Mouse (Mus musculus) MEL-GATA-1-ER (cell line): ENCODE data around the gene Zbed6.
"Not testable (repeated sequence)": the region's sequence is repeated elsewhere in the genome, so short reads cannot be mapped to it uniquely, and the experiment has no call there.

ENCODE experiments used
- DNase-seq: peaks from one replicate; pipeline ENCODE4 v3.0.0-alpha.2; 2012; ENCODE audit warnings: low read depth; ENCODE audit errors: extremely low read depth

Zbed6 gene

GRCm38 (mm10) chr1:133660466-133661202, at the start of gene Zbed6:
TSS of gene Zbed6 (minus strand) at chr1:133660885.
- peak; percentile 24 for DNase-seq

- no peak for DNase-seq
Measured at GRCm38 (mm10) chr1:133709292-133709691, 48.6 kb upstream of the Zbed6 start.

GRCm38 (mm10) chr1:133701824-133702223, 41.1 kb upstream of the Zbed6 start:
- DNase-seq: not testable (repeated sequence)

GRCm38 (mm10) chr1:133697935-133698620, 37.4 kb upstream of the Zbed6 start:
- no peak for DNase-seq

- no peak for DNase-seq
Measured at GRCm38 (mm10) chr1:133695901-133696300, 35.2 kb upstream of the Zbed6 start.

GRCm38 (mm10) chr1:133694876-133695275, 34.2 kb upstream of the Zbed6 start:
- DNase-seq: no peak

GRCm38 (mm10) chr1:133694301-133694700, 33.6 kb upstream of the Zbed6 start:
- DNase-seq: no peak

- DNase-seq: no peak
Measured at GRCm38 (mm10) chr1:133693536-133694114, 32.9 kb upstream of the Zbed6 start.

GRCm38 (mm10) chr1:133692195-133692594, 31.5 kb upstream of the Zbed6 start:
- DNase-seq: no peak

- no peak for DNase-seq
Measured at GRCm38 (mm10) chr1:133691046-133691445, 30.4 kb upstream of the Zbed6 start.

- no peak for DNase-seq
Measured at GRCm38 (mm10) chr1:133689897-133690296, 29.2 kb upstream of the Zbed6 start, which contains the start of gene Lax1. TSS of gene Lax1 (minus strand) at chr1:133690108.

- DNase-seq: no peak
Measured at GRCm38 (mm10) chr1:133688301-133688700, 27.6 kb upstream of the Zbed6 start.

GRCm38 (mm10) chr1:133685749-133686519, 25.2 kb upstream of the Zbed6 start:
- DNase-seq: no peak

- DNase-seq: no peak
Measured at GRCm38 (mm10) chr1:133671801-133672200, 11.1 kb upstream of the Zbed6 start.

GRCm38 (mm10) chr1:133671266-133671665, 10.6 kb upstream of the Zbed6 start:
- DNase-seq: no peak

- DNase-seq: no peak
Measured at GRCm38 (mm10) chr1:133670776-133671175, 10.1 kb upstream of the Zbed6 start.

- no peak for DNase-seq
Measured at GRCm38 (mm10) chr1:133670190-133670589, 9.5 kb upstream of the Zbed6 start.

GRCm38 (mm10) chr1:133668618-133669017, 7.9 kb upstream of the Zbed6 start:
- DNase-seq: no peak

GRCm38 (mm10) chr1:133667721-133668120, 7.0 kb upstream of the Zbed6 start:
- DNase-seq: no peak

GRCm38 (mm10) chr1:133665713-133666112, 5.0 kb upstream of the Zbed6 start:
- DNase-seq: not testable (repeated sequence)

- DNase-seq: no peak
Measured at GRCm38 (mm10) chr1:133664203-133664970, 3.7 kb upstream of the Zbed6 start.
